Mouse (Mus musculus) brain, adult 2 months (tissue): ENCODE data around the gene Atg10.

ENCODE experiments used
- DNase-seq: peaks from one replicate; pipeline ENCODE4 v3.0.0; 2011; ENCODE audit warnings: low read depth, low spot score

Gene Atg10

DNA sequence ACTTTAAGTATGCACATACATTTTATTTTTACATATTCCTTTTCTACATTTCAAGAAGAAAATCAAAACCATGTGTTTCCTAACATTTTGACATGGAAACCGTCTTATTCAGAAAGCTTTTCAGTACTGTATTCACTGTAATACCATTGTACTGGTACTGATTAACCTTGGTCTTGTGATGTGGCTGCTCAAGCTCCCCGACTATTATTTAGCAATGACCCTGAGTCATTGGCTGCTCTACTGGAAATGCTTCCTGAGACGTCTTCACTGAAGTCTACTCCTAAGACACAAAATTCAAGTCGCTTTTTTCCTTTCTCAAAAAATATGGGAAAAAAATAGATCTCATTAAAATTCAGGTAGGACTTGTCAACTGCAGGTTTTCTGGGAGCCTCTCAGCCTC, 105.6 kb downstream of the Atg10 start:
- no peak for DNase-seq

DNA sequence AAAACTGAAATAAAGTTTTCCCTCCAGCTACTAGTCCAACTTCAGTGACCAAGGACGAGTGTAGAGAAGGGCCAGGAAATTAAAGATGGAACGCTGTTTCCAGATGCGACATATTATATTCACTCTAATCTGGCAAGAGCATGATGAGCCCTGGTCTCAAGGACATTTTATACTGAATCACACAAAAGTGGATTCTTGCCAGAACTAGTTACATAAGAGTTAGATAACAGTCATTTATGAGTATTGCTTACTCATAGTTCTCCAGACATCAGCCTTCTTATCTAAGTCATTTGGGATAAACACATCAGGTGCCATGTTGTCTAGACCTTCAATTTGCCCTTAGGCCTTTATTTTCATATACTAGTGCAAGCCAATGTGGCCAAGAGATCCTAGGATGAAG, 108.9 kb downstream of the Atg10 start:
- no peak for DNase-seq

DNA sequence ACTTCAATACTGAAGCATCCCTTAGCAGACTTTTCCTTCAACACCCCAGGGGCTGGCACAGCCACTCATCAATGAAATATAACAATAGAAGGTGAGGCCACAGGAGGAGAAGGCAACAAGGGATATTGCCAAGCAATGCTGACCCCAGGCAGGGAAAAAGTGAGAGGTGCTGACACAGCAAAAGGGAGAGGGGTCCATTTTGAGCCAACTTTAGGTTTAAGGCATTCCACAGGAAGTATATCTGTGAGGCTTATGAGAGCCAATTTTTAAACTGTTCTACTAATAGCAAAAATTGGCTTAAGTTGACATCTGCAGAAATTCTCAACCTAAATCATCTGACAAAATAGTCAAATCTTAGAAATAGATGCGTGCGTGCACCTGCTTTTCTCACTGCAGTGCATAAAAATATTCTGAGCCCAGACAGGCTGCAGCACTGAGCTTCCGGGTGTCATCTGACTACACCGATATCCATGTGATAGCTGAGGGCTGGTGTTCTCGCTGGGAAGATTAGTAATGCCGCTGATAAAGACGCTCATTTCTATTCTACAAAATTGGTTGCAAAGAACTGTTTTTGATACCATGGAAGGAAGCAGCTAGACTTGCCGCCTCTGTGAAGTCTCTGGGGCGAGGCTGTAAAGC, 116.3 kb downstream of the Atg10 start:
- peak; percentile 67 for DNase-seq

DNA sequence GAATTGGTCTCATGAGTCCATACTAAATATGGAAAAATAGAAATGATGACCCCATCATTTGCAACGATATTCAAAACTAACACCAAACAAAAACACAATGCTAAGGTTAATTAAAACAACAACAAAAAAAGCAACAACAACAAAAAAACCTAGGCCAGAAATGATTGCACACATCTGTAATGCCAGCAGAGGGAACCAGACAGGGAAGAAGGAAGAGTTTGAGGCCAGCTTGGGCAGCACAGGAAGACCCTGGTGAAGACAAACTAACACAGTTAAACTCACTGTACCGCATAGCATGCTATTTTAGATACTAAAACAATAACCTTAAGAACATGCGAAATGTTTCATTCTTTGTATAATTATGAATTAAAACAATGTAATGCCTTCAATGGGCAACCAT, 121.5 kb downstream of the Atg10 start:
- no peak for DNase-seq

DNA sequence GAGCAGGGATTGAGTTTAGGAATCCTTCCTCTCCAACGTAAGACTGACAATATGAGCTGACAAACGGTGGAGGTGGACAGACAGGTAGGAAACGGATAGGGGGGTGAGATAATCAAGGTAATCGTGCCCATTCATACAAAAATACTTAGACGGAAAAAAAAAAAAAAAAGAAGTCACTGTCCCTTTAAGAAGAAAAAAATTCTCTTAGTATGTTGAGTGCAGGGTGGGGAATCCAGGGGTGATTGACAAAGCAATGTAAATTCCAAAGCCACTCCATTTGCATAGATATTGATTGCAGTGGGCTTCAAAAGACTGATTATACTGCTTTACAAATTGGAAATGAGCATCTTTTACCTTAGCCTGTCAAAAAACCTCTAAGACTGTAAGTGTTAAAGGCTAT, 123.4 kb downstream of the Atg10 start:
- no peak for DNase-seq

DNA sequence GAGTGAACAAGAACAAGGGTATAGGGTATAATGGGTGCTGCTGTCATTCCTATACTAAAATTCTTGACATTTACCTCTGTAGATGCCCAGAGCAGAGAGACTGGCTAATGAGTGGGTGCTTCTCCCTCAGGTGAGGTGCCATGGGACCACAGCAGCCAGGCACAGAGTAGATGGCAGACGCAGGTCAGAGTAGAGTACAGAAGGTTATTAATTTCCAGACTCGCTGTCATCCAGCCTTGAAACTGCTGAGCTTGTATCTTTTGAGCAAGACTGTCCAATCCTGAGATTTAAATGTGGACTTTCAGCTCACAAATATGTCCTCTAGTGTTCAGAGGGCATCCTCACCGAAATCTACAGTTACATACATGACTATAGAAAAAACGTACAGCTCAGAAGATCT, 128.9 kb downstream of the Atg10 start:
- no peak for DNase-seq

DNA sequence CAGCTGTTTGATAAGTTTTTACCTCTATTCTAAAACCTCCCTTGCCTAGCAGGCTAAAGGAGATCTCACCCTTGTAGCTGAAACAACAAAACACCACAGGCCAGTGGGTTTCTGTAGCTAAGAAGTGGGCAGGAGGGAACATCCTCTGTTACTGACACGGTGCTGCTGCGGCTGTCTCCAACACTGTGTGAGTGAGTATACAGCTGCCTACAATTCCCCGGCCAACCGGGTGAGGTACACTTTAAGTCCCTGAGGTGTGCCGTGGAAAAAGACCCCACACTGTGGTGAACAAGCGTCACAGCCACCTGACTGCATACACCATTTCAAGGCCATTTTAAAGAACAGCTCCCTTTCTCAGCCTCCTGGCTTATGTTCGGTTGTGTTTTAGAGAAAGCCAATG, 129.6 kb downstream of the Atg10 start:
- peak; percentile 19 for DNase-seq

DNA sequence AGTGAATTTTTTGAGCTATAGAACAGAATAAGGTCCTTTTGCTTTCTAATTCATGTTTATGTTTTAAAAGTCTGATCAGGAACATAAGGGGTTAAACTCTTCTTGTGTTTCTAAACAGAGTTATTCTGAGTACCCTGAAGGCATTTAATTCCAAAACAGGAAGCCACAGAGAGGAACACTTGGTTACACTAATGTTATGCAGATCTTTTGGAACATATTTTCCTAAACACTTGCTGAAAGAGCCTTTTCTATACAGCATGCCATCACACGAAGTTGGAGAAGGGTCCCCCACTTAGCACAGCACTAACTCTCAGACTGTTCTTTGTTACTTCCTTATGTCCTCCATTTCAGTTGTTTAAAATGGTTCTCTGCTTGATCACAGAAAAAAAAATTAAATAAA, 130.2 kb downstream of the Atg10 start:
- DNase-seq: peak; percentile 9

DNA sequence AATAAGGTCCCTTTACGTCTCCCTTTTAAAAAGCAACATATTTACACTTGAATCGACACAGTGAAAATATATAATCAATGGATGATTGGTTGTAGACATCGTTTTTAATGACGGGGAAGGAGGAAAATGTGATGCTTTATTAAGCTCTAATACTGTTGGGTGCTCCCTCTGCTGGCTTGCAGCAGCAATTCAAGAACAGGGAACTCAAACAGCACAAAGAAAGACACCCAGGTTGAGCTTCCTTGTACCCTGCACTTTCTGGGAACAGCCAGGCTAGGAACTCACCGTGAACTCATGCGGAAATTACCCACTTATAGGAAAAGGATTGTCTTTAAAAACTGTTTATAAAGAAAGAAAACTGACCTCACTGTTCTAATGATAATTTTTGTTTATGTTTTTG, 130.6 kb downstream of the Atg10 start:
- DNase-seq: peak; percentile 74

DNA sequence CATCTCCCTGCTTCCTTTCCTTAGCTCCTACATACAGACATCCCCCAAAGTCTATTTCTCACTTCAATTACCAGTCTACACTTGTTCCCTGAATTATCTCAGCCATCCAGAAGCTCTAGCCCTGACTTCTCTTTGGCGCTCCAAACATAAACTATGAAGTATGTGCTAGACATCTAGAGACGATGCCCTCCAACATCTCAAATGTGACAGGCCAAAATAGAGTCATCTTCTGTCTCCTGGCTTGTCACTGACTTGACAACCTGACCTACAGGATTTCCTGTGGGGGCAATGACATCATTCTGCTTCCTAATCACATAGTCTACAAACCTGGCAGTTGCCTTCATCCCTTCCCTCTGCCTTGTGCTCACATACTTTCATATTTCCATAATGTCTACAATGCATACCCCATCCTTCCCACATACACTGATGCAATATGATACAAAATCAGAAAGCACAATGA, 132.0 kb downstream of the Atg10 start:
- DNase-seq: peak; percentile 51

DNA sequence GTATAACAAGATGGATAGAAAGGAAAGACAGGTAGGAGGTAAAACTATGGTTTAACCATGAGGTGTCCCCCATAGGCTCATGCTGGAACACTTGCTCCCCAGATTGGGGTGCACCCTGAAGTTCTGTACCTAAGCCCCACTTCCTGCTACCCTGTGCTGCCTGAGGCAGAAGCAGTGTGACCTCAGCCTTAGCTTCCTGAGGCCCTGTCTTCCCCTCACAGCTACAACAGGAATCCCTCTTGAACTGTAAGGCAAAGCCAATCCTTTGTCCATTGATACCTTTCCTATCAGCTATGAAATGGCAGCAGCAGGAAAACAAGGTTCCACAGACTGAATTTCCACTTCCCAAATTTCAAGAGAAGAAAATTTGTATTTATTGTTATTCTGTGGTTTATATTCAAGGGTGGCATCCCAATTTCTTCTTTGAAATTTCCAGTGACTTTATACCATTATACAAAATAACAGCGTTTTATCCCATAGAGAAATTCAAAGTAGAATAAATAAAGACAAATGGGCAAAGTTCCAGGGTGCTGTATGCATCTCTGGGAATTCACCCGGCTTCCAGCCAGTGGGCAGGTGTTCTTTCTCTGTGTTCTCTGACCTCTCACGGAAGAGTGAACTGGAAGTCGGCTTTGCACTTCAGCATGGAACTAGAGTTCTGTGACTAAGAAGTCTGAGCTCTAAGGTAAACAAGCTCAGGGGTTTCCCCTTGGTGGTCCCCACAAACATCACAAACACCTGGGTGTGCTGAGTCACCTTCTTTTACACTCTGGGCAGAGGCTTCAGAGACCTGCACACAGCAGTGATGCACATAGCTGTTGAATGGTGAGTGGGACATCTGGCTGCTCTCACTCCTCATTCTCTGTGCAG, 132.7 kb downstream of the Atg10 start:
- no peak for DNase-seq

DNA sequence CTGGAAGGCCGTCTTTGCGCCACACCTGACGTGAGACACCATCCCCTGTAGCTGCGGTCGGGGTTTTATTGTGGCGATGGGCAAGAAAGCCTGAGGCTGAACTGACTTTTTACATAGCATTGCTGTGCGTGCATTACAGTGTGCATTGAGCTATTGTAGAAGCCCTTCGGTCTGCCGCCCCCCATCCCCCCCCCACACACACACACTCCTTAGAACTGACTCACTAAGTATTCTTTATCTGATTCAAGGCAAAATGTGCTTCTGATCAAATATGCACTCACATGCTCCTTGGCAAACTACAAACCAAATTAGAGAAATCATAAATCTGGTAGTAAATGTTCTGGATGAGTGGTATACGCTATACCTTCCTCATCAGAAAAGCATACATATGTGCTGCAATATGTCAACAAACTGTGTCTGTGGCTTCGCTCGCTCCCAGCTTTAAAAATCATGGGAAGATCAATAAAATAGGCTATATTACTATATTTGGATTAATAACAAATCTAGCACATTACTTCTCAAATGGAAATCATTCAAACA, 137.3 kb downstream of the Atg10 start:
- no peak for DNase-seq

DNA sequence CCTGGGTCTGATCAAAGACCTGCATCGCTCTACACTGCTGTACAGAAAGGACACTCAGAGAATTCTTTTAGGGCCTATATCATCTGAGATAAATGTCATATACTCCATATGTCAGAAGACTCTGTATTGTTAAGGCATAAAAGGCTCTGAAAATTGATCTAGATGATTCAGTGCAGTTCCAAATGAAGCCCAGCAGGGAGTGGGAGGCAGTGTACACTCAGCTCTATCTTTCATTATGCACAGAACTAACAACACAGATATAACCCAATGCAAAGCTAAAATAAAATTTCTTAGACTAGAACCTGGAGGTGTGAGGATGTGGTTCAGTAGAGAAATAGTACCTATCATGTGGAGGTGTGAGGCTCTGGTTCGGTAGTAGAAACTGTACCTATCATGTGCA, 151.4 kb downstream of the Atg10 start:
- DNase-seq: peak; percentile 81

DNA sequence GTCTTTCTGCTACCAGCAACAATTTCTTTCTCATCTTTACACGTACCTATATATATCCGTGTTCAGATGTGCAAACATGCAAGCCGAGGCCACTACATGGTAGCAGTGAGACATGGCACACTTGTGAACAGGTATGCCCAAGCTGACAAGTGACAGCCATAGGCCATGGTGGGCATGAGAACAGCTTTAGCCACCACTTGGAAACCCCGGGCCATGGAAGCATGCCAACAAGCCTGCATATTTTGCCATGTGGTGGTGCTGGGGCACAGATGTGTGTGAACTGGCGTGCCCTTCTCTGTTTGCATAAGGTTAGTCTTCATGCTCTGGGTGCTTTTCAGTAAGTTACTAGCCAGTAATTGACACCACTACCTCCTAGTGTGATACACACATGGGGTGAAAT, 162.9 kb downstream of the Atg10 start:
- DNase-seq: no peak

DNA sequence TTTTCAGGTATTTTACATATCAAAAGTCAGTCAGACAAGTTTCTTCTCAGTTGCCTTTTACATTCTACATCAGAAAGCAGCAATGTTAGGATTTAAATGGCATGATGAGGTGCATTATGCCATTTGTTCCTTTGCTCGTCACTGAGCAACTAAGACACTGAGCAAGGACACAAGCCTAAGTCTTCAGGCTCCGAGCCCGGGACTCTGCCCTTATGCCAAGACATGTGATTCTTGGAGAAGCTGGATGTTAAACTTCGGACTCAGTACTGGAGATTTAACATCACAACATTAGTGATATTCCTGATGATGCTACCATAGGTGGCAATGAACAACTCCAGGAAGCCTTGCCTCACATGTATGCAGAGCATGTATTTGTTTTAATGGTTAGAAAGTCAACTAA, 175.6 kb downstream of the Atg10 start:
- no peak for DNase-seq

DNA sequence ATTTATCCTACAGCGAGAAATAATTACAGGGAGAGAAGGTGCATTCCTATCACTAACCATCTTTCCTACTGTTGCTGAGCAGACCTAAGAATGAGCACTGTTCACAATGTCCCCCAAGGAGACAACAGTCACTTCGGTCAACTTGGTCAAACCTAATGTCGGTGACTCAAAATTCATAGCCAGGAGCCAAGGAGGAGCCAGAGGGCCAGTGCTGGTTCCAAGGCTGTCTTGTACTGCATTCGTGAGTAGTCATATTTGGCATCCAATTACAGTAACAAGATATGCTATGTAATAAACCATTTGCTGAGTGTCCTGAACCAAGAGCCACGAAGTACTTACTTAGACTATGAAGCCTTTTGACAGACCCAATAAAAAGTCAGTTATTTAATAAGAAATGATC, 176.9 kb downstream of the Atg10 start:
- DNase-seq: no peak

DNA sequence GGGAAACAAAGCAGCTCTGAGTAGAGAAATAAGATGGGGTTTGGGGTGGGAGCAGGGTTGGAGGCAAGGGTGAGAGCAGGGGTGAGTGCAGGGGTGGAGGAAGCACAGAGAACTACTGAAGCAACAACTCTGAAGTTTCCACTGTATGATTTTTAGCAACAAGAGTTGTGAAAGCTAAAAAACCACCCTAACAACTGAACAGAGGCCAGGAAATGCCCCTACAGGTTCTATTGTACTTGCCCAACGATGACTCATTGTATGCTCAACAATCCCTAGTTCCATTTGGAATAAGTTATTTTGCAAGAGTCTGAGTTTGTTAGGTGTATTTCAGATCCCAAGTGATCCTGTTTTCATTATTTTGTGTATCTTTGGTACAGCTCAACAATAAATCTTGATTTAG, 182.5 kb downstream of the Atg10 start:
- peak; percentile 15 for DNase-seq

DNA sequence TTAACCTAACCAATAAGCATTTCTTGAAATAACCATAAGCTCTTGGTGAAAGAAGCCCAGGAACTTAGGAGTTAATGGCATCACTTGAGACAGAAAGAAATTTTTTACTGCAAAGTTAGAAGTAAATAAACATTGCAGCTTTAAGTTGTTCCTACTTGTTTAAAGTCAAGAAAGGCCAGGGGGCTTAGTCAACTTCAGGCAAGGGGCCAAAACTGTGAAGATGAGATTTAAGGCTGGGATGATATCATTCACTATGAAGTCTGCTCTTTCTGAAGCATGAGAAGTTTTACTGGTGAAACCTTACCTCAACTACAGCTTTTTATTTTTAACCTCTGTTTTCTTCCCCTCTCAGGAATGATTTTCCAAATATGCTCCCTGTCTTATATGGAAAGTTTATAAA, 183.3 kb downstream of the Atg10 start:
- no peak for DNase-seq

DNA sequence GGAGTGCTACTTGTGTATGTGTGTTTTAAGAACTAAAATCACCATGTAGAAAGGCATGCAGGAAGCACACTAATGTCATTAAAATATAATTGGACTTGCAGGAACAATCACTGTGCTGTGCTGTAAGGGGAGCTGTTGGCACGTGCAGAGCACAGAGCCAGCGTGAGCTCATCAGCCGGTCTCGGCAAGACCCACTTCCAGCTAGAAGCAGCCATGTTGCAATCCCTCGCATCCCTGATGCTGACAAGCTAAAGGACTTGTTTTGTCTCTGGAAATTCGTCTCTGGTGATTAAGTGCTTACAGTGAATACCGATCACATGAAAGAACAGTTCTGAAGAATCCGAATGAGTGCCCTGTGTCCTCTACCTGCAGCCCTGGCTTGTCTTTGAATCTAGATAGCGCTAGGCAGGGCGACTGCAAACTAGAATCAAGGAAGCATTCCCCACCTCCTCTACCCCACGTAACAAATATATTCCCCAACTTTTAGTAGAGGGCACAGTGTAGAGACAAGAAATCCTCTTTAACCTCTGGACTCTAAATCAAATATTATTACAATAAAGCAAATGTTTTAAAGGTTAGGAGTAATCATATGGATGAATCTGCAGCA, 184.5 kb downstream of the Atg10 start:
- DNase-seq: peak; percentile 93

DNA sequence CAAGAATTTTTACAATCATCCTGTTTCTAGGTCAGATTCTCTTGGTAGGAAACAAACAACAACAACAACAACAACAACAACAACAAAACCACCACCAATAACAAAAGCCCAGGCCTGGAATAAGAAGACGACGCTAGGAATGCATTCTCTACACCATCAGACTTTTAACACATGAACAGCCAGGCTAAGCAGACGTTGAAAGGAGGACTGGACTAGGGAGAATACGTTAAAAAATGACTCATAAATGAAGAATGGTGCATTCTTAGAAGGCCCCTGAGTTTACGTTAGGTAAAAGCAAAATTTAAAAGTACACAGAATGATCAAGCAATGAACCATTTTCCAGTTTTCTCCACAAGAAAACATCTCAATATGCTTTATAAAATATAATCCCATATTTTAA, 185.1 kb downstream of the Atg10 start:
- DNase-seq: no peak

DNA sequence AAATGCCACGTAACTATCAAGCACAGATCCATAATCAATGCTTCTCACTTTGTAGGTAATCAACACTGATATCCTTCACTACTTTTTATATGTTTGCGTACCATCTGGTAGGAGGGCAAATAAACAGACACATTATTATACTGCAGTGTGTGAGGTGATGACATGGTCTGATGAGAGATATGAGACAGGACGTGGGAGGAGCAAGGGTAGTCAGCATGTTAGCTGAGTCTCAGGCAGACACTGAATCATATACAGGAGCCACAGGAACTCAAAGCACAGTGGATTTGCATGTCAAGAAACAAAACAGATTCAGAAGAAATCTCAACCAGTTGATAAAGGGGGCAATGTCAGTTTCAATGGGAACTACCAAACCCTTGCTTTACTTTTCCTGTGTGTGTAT, 185.7 kb downstream of the Atg10 start:
- DNase-seq: peak; percentile 10

DNA sequence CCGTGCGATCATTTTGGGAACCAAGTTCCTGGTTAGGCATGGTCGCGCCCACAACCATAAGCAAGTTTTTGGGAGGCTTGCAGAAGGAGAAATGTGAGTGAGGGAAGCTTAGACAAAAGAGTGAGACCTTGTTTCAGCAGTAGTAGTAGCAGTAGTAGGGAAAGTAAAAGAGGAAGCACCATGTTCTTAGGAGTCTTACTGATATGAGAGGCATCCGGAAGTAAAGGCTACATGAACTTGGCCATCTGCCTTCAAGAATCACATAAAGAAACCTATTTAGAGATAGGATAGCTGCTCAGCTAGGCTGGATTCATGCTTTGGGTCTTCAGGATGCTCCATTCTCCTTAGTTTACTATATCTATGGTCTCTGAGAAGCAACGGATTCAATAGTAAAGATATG, 186.4 kb downstream of the Atg10 start:
- DNase-seq: no peak

DNA sequence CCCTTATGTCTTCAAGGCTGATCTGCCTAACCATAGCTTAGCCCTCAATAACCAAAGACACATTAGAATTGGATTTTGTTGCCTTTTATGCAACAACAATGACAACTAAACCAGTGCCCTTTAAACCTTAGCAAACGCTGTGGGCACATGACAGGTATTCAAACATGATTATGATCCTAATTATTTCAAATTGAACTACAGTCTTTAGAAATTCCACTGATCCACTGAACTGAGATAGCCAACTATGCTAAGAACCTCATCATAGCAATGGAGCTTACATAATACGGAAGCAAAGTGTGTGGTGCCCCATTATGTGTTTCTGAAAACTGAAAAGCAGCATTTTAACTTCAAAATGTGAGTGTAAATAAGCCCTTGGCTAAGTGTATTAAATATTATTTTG, 191.9 kb downstream of the Atg10 start:
- no peak for DNase-seq
